Mouse (Mus musculus) heart, embryonic 14.5 days (tissue): ENCODE data around the gene St8sia6. TPM values are rescaled to one million over a fixed set of nuclear protein-coding genes. Genes with fewer than 3 reads are reported as not detected.

Experiments used
- ATAC-seq: fragments of 200-750 bp; cut with Nextera tagmentation; 2 replicates; pipeline ENCODE4 v1.8.0; 2017; ENCODE audit warnings: low read depth, moderate TSS enrichment; ENCODE audit not compliant: insufficient number of reproducible peaks, insufficient read depth, low FRiP score
- H3K27ac ChIP-seq, 2 experiments: fragments of 200-500 bp in 1 of 2; fragments of 300-500 bp in 1 of 2; sonication (generic) in 1 of 2; replicated peaks in 1 of 2; 2 replicates each; pipeline ENCODE4 v1.5.1; 2012 to 2014; ENCODE audit warnings: low read depth in 2 of 2, low read length in 2 of 2, control low read depth in 1 of 2, mild to moderate bottlenecking in 1 of 2, mixed read lengths in 1 of 2; ENCODE audit not compliant: control insufficient read depth in 1 of 2, insufficient read depth in 1 of 2
- H3K27me3 ChIP-seq: fragments of 300-500 bp; sonication (generic); 2 replicates; pipeline ENCODE4 v1.6.1; 2014; ENCODE audit warnings: mild to moderate bottlenecking, low read length, control low read depth; ENCODE audit not compliant: control insufficient read depth, insufficient read depth
- H3K36me3 ChIP-seq: fragments of 300-500 bp; sonication (generic); 2 replicates; pipeline ENCODE4 v1.6.1; 2014; ENCODE audit warnings: mild to moderate bottlenecking, control low read depth, low read length, mixed read lengths; ENCODE audit not compliant: control insufficient read depth, insufficient read depth
- H3K4me1 ChIP-seq, 2 experiments: fragments of 200-500 bp in 1 of 2; fragments of 300-500 bp in 1 of 2; sonication (generic) in 1 of 2; 2 replicates each; pipeline ENCODE4 v1.6.1; 2012 to 2014; ENCODE audit warnings: low read length in 2 of 2, control low read depth in 1 of 2, mixed read lengths in 1 of 2; ENCODE audit not compliant: control insufficient read depth in 2 of 2, insufficient read depth in 2 of 2
- H3K4me2 ChIP-seq: fragments of 300-500 bp; sonication (generic); 2 replicates; pipeline ENCODE4 v1.6.1; 2014; ENCODE audit warnings: mild to moderate bottlenecking, low read length
- H3K4me3 ChIP-seq, 2 experiments: fragments of 200-500 bp in 1 of 2; fragments of 300-500 bp in 1 of 2; sonication (generic) in 1 of 2; 2 replicates each; pipeline ENCODE4 v1.5.1; 2012 to 2014; ENCODE audit warnings: low read length in 2 of 2, mild to moderate bottlenecking in 2 of 2, control low read depth in 1 of 2, low read depth in 1 of 2, moderate library complexity in 1 of 2; ENCODE audit not compliant: control insufficient read depth in 1 of 2, insufficient read depth in 1 of 2
- H3K9ac ChIP-seq: fragments of 300-500 bp; sonication (generic); 2 replicates; pipeline ENCODE4 v1.6.1; 2014; ENCODE audit warnings: mild to moderate bottlenecking, low read length
- H3K9me3 ChIP-seq: fragments of 300-500 bp; sonication (generic); 2 replicates; pipeline ENCODE4 v1.6.1; 2016; ENCODE audit warnings: low read length, control low read depth; ENCODE audit not compliant: control insufficient read depth
- WGBS: fragments of 180-500 bp; shearing (Covaris S2); extraction: QIAGEN DNeasy Blood & Tissue Kit; methylation state at CpG from one replicate; pipeline ENCODE4 v1.1.7; 2014; 5-methylcytosine and 5-hydroxymethylcytosine counted together
- polyA plus RNA-seq: library from polyadenylated mRNA; unstranded; fragments of >200 nt; fragmentation: Nextera tagmentation; extraction: Ambion mirVana; gene quantifications from 2 replicates; pipeline ENCODE4 v1.2.1, GENCODE M21; 2014

Gene St8sia6
- polyA plus RNA-seq, 1 experiment from 2014 or later, result 0.65 TPM

- Histone ChIP-seq H3K36me3 (no peaks in the 10 kb centered on the region), H3K4me1 (no peaks in the 10 kb centered on the region), H3K4me3 (no peak overlapping the region), H3K27ac (no peak overlapping the region), H3K27me3 (peaks cover 4% of the 10 kb centered on the region; the same call in 1 of the 2 replicates), H3K9me3 (no peaks in the 10 kb centered on the region), H3K4me2 (no peak overlapping the region), H3K9ac (no peak overlapping the region)
- ATAC-seq, result no peak
- WGBS, result 77% methylated on average over 2 of the region's 2 CpGs
Measured at GRCm38 (mm10) chr2:13785247-13785646, 8.6 kb downstream of the St8sia6 start.

GRCm38 (mm10) chr2:13784448-13784847 is 9.4 kb downstream of the St8sia6 start:
- Histone ChIP-seq H3K27me3 (no peaks in the 10 kb centered on the region), H3K9me3 (no peaks in the 10 kb centered on the region), H3K9ac (no peak overlapping the region), H3K4me2 (no peak overlapping the region), H3K4me3 (no peak overlapping the region), H3K36me3 (no peaks in the 10 kb centered on the region), H3K27ac (no peak overlapping the region), H3K4me1 (no peaks in the 10 kb centered on the region)
- no peak for ATAC-seq
- 91% methylated on average over 1 of the region's 1 CpGs for WGBS

- no peak for ATAC-seq
- H3K27ac ChIP-seq, result no peak overlapping the region
Measured at GRCm38 (mm10) chr2:13777032-13777431, 16.8 kb downstream of the St8sia6 start.

GRCm38 (mm10) chr2:13776453-13776852 is 17.4 kb downstream of the St8sia6 start:
- Histone ChIP-seq H3K4me1 (no peaks in the 10 kb centered on the region), H3K36me3 (no peaks in the 10 kb centered on the region), H3K9ac (no peak overlapping the region), H3K27ac (no peak overlapping the region), H3K9me3 (no peaks in the 10 kb centered on the region), H3K27me3 (no peaks in the 10 kb centered on the region), H3K4me2 (no peak overlapping the region), H3K4me3 (no peak overlapping the region)
- 80% methylated on average over 1 of the region's 1 CpGs for WGBS
- ATAC-seq, result no peak

More at GRCm38 (mm10) chr2:13777032-13777431, 16.8 kb downstream of the St8sia6 start:
- Histone ChIP-seq H3K9me3 (no peaks in the 10 kb centered on the region), H3K4me2 (no peak overlapping the region), H3K4me3 (no peak overlapping the region), H3K36me3 (no peaks in the 10 kb centered on the region), H3K27me3 (no peaks in the 10 kb centered on the region), H3K9ac (no peak overlapping the region), H3K4me1 (no peaks in the 10 kb centered on the region)

DNA sequence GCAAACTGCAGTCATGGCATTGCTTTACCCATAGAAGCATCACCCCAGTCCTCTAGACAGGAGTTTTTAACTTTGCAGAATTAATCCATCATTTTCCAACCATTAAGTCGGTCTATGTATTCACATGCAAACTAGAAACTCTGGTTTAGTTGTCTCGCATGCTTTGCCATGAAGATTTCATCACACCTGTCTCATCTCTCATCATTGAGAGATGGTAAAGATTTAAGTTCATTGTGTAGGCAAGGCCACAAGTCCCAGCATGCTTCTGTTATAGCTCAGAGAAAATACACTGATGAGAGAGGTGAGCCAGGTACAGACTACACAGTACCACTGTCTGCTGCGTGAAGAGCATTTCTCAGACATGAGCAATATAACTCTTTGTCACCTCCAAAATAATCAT is 18.8 kb downstream of the St8sia6 start:
- 84% methylated on average over 3 of the region's 3 CpGs for WGBS
- Histone ChIP-seq H3K9ac (no peak overlapping the region), H3K4me1 (no peaks in the 10 kb centered on the region), H3K4me2 (no peak overlapping the region), H3K36me3 (no peaks in the 10 kb centered on the region), H3K27me3 (no peaks in the 10 kb centered on the region), H3K4me3 (no peak overlapping the region), H3K9me3 (no peaks in the 10 kb centered on the region), H3K27ac (no peak overlapping the region)
- no peak for ATAC-seq

- Histone ChIP-seq H3K27ac (no peak overlapping the region), H3K4me1 (no peaks in the 10 kb centered on the region), H3K4me2 (no peak overlapping the region), H3K4me3 (no peak overlapping the region), H3K9ac (no peak overlapping the region), H3K27me3 (no peaks in the 10 kb centered on the region), H3K36me3 (no peaks in the 10 kb centered on the region), H3K9me3 (no peaks in the 10 kb centered on the region)
- WGBS, result 69% methylated on average over 5 of the region's 5 CpGs
- no peak for ATAC-seq
Measured at GRCm38 (mm10) chr2:13768524-13768923, 25.3 kb downstream of the St8sia6 start.

GRCm38 (mm10) chr2:13767532-13768411 is 26.1 kb downstream of the St8sia6 start:
- Histone ChIP-seq H3K27ac (no peak overlapping the region), H3K4me1 (no peaks in the 10 kb centered on the region), H3K9me3 (no peaks in the 10 kb centered on the region), H3K9ac (no peak overlapping the region), H3K27me3 (no peaks in the 10 kb centered on the region), H3K4me2 (no peak overlapping the region), H3K4me3 (no peak overlapping the region), H3K36me3 (no peaks in the 10 kb centered on the region)
- no peak for ATAC-seq
- 58% methylated on average over 9 of the region's 9 CpGs for WGBS

DNA sequence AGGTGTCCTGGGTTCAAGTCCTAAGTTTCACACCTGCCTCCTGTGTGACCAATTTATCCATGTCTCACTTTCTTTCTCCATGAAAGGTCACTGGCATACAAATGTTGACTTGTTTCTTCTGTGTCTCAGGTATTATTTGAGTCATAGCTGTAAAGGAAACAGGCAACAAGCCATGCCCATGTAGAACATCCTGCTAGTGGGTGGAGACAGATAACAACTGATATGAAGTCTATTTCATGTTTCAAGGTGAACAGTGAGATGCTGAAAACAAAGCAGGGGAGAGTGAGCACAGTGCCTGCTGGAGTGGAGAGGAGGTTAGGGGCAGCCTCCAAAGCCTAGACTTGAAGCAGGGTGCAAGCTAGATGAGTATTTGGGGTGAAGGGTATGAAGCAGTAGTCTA is 33.5 kb downstream of the St8sia6 start:
- H3K27me3 ChIP-seq, result no peaks in the 10 kb centered on the region
- ATAC-seq, result no peak
- no peak overlapping the region for H3K4me2 ChIP-seq
- H3K4me1 ChIP-seq, result no peaks in the 10 kb centered on the region
- no peak overlapping the region for H3K9ac ChIP-seq
- no peak overlapping the region for H3K4me3 ChIP-seq
- no peak overlapping the region for H3K27ac ChIP-seq
- H3K36me3 ChIP-seq, result no peaks in the 10 kb centered on the region
- no peaks in the 10 kb centered on the region for H3K9me3 ChIP-seq
